Mouse (Mus musculus) spleen, adult 2 months (tissue): ENCODE data around the gene Map3k4. TPM values are rescaled to one million over a fixed set of nuclear protein-coding genes. Genes with fewer than 3 reads are reported as not detected.

Source experiments
- DNase-seq, 2 experiments: peaks; one replicate each; pipeline versions ENCODE4 v3.0.0 to v3.0.0-alpha.2; 2012 to 2021; ENCODE audit warnings: low spot score in 2 of 2, low read depth in 1 of 2
- H3K27ac ChIP-seq: fragments of 200-500 bp; 2 replicates; pipeline ENCODE4 v1.5.1; 2012; ENCODE audit warnings: low read length, inconsistent platforms; ENCODE audit not compliant: insufficient read depth
- H3K27me3 ChIP-seq: fragments of 200-500 bp; 2 replicates; pipeline ENCODE4 v1.6.1; 2012; ENCODE audit warnings: mild to moderate bottlenecking, moderate library complexity, low read length, inconsistent platforms; ENCODE audit not compliant: control insufficient read depth, insufficient read depth
- H3K36me3 ChIP-seq: fragments of 200-500 bp; 2 replicates; pipeline ENCODE4 v1.6.1; 2012; ENCODE audit warnings: mild to moderate bottlenecking, low read length, inconsistent platforms; ENCODE audit not compliant: control insufficient read depth, insufficient read depth
- H3K4me1 ChIP-seq: fragments of 200-500 bp; 2 replicates; pipeline ENCODE4 v1.6.1; 2011; ENCODE audit warnings: inconsistent platforms; ENCODE audit not compliant: control insufficient read depth, insufficient read depth, insufficient read length
- H3K4me3 ChIP-seq: fragments of 200-500 bp; 2 replicates; pipeline ENCODE4 v1.5.1; 2011; ENCODE audit warnings: mild to moderate bottlenecking, inconsistent platforms; ENCODE audit not compliant: insufficient read depth, insufficient read length; ENCODE audit errors: extremely low read depth
- CTCF ChIP-seq: fragments of 200-500 bp; IDR thresholded peaks from 2 replicates; pipeline ENCODE4 v1.5.1; 2011; ENCODE audit warnings: mild to moderate bottlenecking, inconsistent platforms; ENCODE audit not compliant: insufficient read depth, insufficient read length, insufficient replicate concordance; ENCODE audit errors: extremely low read depth
- POLR2A ChIP-seq: fragments of 200-500 bp; IDR thresholded peaks from 2 replicates; pipeline ENCODE4 v1.6.1; 2011; ENCODE audit warnings: low read depth, low read length, inconsistent platforms
- WGBS: fragments of 180-500 bp; shearing (Covaris S2); methylation state at CpG from one replicate; pipeline ENCODE4 v1.1.7; 2018; 5-methylcytosine and 5-hydroxymethylcytosine counted together
- polyA plus RNA-seq: library from polyadenylated mRNA; depleted of rRNA; stranded (reverse); fragments of >200 nt; gene quantifications from 2 replicates; pipeline ENCODE4 v1.2.3, GENCODE M21; 2012

Map3k4 gene
- polyA plus RNA-seq, 1 experiment, result 18.4 TPM

DNA sequence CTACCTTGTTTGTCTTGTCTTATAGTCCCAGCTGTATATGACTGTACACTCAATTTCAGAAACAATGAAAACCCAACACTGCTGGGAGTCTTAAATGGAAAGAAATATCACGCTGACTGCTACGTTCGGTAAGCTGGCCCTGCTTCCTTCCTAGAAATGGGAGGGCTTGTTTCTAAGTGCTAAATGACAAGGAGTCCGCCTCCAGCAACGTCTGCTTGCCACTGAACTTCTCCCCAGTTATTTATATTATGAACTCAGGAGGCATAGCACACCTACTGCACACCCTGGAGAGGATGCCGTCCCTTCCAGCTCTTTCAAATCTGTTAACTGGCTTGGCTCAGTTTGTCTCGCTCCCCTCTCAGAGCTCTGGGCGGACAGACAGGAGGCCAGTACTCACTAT lies 105.2 kb downstream of the Map3k4 start:
- no peaks in the 10 kb centered on the region for H3K4me1 ChIP-seq
- TF ChIP-seq POLR2A, result no peak
- TF ChIP-seq CTCF, result no peak
- DNase-seq, result no peak
- no peaks in the 10 kb centered on the region for H3K27me3 ChIP-seq
- H3K36me3 ChIP-seq, result no peaks in the 10 kb centered on the region; the same call in 1 of the 2 replicates
- H3K4me3 ChIP-seq, result no peak overlapping the region
- H3K27ac ChIP-seq, result no peak overlapping the region
- WGBS, result 85% methylated on average over 8 of the region's 8 CpGs

GRCm38 (mm10) chr17:12212341-12212740 lies 106.3 kb downstream of the Map3k4 start:
- TF ChIP-seq CTCF, result no peak
- TF ChIP-seq POLR2A, result no peak
- no peaks in the 10 kb centered on the region; the same call in 1 of the 2 replicates for H3K36me3 ChIP-seq
- H3K27me3 ChIP-seq, result no peaks in the 10 kb centered on the region
- 0 out of 2 replicates have a peak, but pooled peaks cover 3% of the 10 kb centered on the region for H3K4me1 ChIP-seq
- DNase-seq, result no peak
- H3K4me3 ChIP-seq, result no peak overlapping the region
- 90% methylated on average over 6 of the region's 6 CpGs for WGBS
- no peak overlapping the region for H3K27ac ChIP-seq

- Histone ChIP-seq H3K27me3 (no peaks in the 10 kb centered on the region), H3K36me3 (no peaks in the 10 kb centered on the region), H3K4me3 (no peak overlapping the region), H3K27ac (no peak overlapping the region), H3K4me1 (0 out of 2 replicates have a peak, but pooled peaks cover 3% of the 10 kb centered on the region)
- no peak for DNase-seq
- 95% methylated on average over 11 of the region's 11 CpGs for WGBS
- TF ChIP-seq CTCF (no peak), POLR2A (no peak)
Observed at GRCm38 (mm10) chr17:12211890-12212289, 106.7 kb downstream of the Map3k4 start.

- Histone ChIP-seq H3K4me3 (no peak overlapping the region), H3K36me3 (no peaks in the 10 kb centered on the region), H3K27ac (no peak overlapping the region), H3K27me3 (no peaks in the 10 kb centered on the region), H3K4me1 (peaks cover 7% of the 10 kb centered on the region; the same call in 1 of the 2 replicates)
- peak; percentile 42 to 82 for DNase-seq
- peak; percentile 97 for TF ChIP-seq CTCF
- no peak for TF ChIP-seq POLR2A
- 28% methylated on average over 8 of the region's 8 CpGs for WGBS
Observed at GRCm38 (mm10) chr17:12210544-12211132, 108.0 kb downstream of the Map3k4 start.

- Histone ChIP-seq H3K36me3 (no peaks in the 10 kb centered on the region), H3K27ac (no peak overlapping the region), H3K4me3 (no peak overlapping the region), H3K27me3 (no peaks in the 10 kb centered on the region), H3K4me1 (peaks cover 8% of the 10 kb centered on the region; the same call in 1 of the 2 replicates)
- no peak for TF ChIP-seq CTCF
- TF ChIP-seq POLR2A, result no peak
- 83% methylated on average over 4 of the region's 4 CpGs for WGBS
- DNase-seq, result no peak
Observed at GRCm38 (mm10) chr17:12209481-12209880, 109.1 kb downstream of the Map3k4 start.

DNA sequence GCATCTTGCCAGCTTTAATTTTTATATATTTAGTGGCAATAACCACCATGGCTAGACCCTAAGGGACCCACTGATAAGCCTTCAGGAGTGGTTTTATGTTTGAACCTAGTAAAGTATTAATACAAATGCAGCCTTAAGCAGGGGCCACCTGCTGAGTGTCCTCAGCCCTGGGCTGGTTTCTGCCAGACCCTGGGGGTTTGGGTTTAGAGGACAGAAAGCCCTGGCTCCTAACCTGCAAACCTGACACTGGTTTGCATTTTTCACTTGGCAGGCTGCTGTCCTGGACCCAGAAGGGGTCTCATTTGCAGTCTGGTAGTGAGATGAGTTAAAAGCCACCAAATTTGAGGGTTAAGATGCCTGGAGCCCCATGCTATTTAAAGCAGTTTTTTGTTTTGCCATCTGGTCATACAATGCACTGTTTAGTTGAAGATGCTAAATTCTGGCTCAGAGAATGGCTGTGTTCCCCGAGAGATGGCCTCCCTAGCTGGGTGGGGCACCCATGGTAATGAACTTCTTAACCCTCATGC lies 111.5 kb downstream of the Map3k4 start:
- Histone ChIP-seq H3K4me3 (no peak overlapping the region), H3K27me3 (no peaks in the 10 kb centered on the region), H3K36me3 (no peaks in the 10 kb centered on the region), H3K4me1 (peaks cover 8% of the 10 kb centered on the region; the same call in 1 of the 2 replicates), H3K27ac (no peak overlapping the region)
- TF ChIP-seq POLR2A (no peak), CTCF (no peak)
- WGBS, result 61% methylated on average over 1 of the region's 1 CpGs
- no peak for DNase-seq

DNA sequence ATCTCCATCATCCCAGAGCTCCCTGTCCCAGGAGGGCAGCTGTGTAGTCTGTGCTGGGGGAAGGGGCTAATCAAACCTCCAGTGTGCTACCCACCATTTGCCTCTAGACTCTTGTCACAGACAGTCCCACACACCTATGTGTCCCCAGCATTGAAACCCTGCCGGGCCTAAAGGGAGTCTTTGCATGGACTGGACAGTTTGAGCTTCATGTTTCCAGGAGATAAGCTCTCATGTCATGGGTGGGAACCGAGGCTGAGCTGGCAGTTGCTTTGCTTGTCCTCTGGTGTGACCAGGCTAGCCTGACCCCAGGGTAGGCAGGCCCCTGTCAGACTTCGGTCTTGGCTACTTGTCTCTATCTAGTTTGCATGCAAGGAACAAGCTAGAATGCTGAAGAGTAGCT lies 112.3 kb downstream of the Map3k4 start:
- H3K4me3 ChIP-seq, result no peak overlapping the region
- H3K4me1 ChIP-seq, result peaks cover 8% of the 10 kb centered on the region; the same call in 1 of the 2 replicates
- TF ChIP-seq POLR2A (no peak), CTCF (no peak)
- H3K27me3 ChIP-seq, result no peaks in the 10 kb centered on the region
- peak overlapping the region; percentile 63 for H3K27ac ChIP-seq
- DNase-seq, result no peak
- 53% methylated on average over 3 of the region's 3 CpGs for WGBS
- H3K36me3 ChIP-seq, result no peaks in the 10 kb centered on the region
